Mouse (Mus musculus) brain, embryonic 14.5 days (tissue): ENCODE measurements around the gene Sox8.

Source experiments
- CTCF ChIP-seq: fragments of 200-500 bp; IDR thresholded peaks from 2 replicates; pipeline ENCODE4 v1.5.1; 2012; ENCODE audit warnings: inconsistent platforms, mild to moderate bottlenecking, moderate library complexity, borderline replicate concordance; ENCODE audit not compliant: insufficient read depth, insufficient read length; ENCODE audit errors: extremely low read depth
- POLR2A ChIP-seq: fragments of 200-500 bp; IDR thresholded peaks from 2 replicates; pipeline ENCODE4 v1.6.1; 2012; ENCODE audit warnings: mild to moderate bottlenecking, inconsistent platforms, borderline replicate concordance; ENCODE audit not compliant: poor library complexity, insufficient read depth, insufficient read length, severe bottlenecking; ENCODE audit errors: extremely low read depth

- TF ChIP-seq POLR2A, result no peak
- TF ChIP-seq CTCF, result no peak
These were observed 39.0 kb upstream of the Sox8 start for GRCm38 (mm10) chr17:25609506-25609828.
